Mouse (Mus musculus) T-helper 2 cell (primary cell): ENCODE data around the gene Omp.

Source experiments
- in situ Hi-C: fragments of 300-600 bp; cut with MboI, MseI; formaldehyde crosslinking; loops from one replicate; pipeline ENCODE4 v1.15.1; 2025; ENCODE audit warnings: high pct_unique_total_duplicates

Gene Omp

GRCm38 (mm10) chr7:98142247-98142646, 3.1 kb downstream of the Omp start:
- in situ Hi-C loops, result no loop called here

- in situ Hi-C loops, result no loop called here
Observed at GRCm38 (mm10) chr7:98141206-98141605, 4.1 kb downstream of the Omp start.

GRCm38 (mm10) chr7:98140597-98140996, 4.7 kb downstream of the Omp start:
- in situ Hi-C loops, result no loop called here

- in situ Hi-C loops, result no loop called here
Observed at GRCm38 (mm10) chr7:98139216-98139615, 6.1 kb downstream of the Omp start.

GRCm38 (mm10) chr7:98137995-98138394, 7.3 kb downstream of the Omp start:
- in situ Hi-C loops, result no loop called here

GRCm38 (mm10) chr7:98137583-98137982, 7.7 kb downstream of the Omp start:
- in situ Hi-C loops, result no loop called here

GRCm38 (mm10) chr7:98131751-98132150, 13.6 kb downstream of the Omp start:
- in situ Hi-C loops, result no loop called here

- in situ Hi-C loops, result loop anchor here (10.0 kb wide), 1 partner anchor 141 kb away; no protein-coding TSS in a partner anchor
Observed at GRCm38 (mm10) chr7:98125473-98125872, 19.8 kb downstream of the Omp start.

- in situ Hi-C loops, result loop anchor here (10.0 kb wide), 1 partner anchor 140 kb away; no protein-coding TSS in a partner anchor
Observed at GRCm38 (mm10) chr7:98124701-98125100, 20.6 kb downstream of the Omp start.

GRCm38 (mm10) chr7:98121673-98122072, 23.6 kb downstream of the Omp start:
- in situ Hi-C loops, result loop anchor here (10.0 kb wide), 1 partner anchor 137 kb away; no protein-coding TSS in a partner anchor

GRCm38 (mm10) chr7:98121241-98121640, 24.1 kb downstream of the Omp start:
- in situ Hi-C loops, result loop anchor here (10.0 kb wide), 1 partner anchor 136 kb away; no protein-coding TSS in a partner anchor

GRCm38 (mm10) chr7:98120325-98120724, 25.0 kb downstream of the Omp start:
- in situ Hi-C loops, result loop anchor here (10.0 kb wide), 1 partner anchor 136 kb away; no protein-coding TSS in a partner anchor

- in situ Hi-C loops, result loop anchor here (5.0 to 10.0 kb wide), 2 partner anchors 53 to 135 kb away; no protein-coding TSS in a partner anchor
Observed at GRCm38 (mm10) chr7:98119961-98120232, 25.4 kb downstream of the Omp start.

- in situ Hi-C loops, result loop anchor here (5.0 kb wide), 1 partner anchor 52 kb away; no protein-coding TSS in a partner anchor
Observed at GRCm38 (mm10) chr7:98119179-98119960, 25.9 kb downstream of the Omp start, which contains the start of gene Myo7a. Gene Myo7a (minus strand): TSS chr7:98119524.

- in situ Hi-C loops, result loop anchor here (5.0 kb wide), 1 partner anchor 50 kb away; no protein-coding TSS in a partner anchor
Observed at GRCm38 (mm10) chr7:98117012-98117660, 28.2 kb downstream of the Omp start.

GRCm38 (mm10) chr7:98114656-98115055, 30.6 kb downstream of the Omp start:
- in situ Hi-C loops, result loop anchor here (5.0 kb wide), 1 partner anchor 47 kb away; no protein-coding TSS in a partner anchor

- in situ Hi-C loops, result no loop called here
Observed at GRCm38 (mm10) chr7:98111233-98111632, 34.1 kb downstream of the Omp start.

GRCm38 (mm10) chr7:98109771-98110170, 35.5 kb downstream of the Omp start:
- in situ Hi-C loops, result loop anchor here (10.0 kb wide), 1 partner anchor 375 kb away; the partner anchor contains the start of gene Aqp11

- in situ Hi-C loops, result loop anchor here (10.0 kb wide), 1 partner anchor 374 kb away; the partner anchor contains the start of gene Aqp11
Observed at GRCm38 (mm10) chr7:98108636-98109430, 36.5 kb downstream of the Omp start.

GRCm38 (mm10) chr7:98106272-98106671, 39.0 kb downstream of the Omp start:
- in situ Hi-C loops, result loop anchor here (10.0 kb wide), 1 partner anchor 371 kb away; the partner anchor contains the start of gene Aqp11
